Mouse (Mus musculus): Measurements from ENCODE around the gene Gatb. TPM values are rescaled to one million over a fixed set of nuclear protein-coding genes. Genes with fewer than 3 reads are reported as not detected.
A peak's percentile ranks its signal among the peaks of the same experiment; 100 is the strongest.
"Not testable (repeated sequence)": the region's sequence is repeated elsewhere in the genome, so short reads cannot be mapped to it uniquely, and the experiment has no call there.

Gene Gatb
- polyA plus RNA-seq, 1 experiment from 2014 or later, result 22.1 TPM

DNA sequence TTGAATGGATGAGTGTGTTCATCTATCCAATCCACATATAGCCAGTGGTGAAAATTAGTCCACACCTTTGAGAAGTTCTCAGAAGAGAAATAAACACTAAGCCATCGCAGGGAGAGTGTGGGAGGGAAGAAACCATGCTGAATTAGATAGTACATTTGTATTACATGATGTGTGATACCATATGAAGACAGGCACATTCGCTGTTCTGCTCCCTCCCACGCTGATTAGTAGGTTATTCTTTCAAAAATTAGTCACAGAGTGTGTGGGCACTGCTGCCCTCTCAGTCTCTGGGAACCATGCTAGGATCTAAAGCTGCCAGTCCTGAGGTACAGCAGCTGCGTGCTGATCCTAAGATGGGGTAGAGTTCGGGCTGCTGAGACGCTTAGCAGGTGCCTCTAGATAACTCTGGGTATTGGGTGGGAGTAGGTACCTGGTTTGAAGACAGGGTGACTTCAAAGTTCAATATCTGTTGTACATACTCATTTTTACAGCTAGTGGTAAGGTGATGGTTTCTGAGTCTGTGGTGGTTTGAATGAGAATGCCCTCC is 20.1 kb upstream of the Gatb start:
- H3K9me3 ChIP-seq (ENCODE audit: control insufficient read depth, low read length), result no peaks in the 10 kb centered on the region
- no peak overlapping the region for H3K4me2 ChIP-seq (ENCODE audit: low read depth, low read length)
- no peak for ATAC-seq (ENCODE audit: low read depth)
- H3K27ac ChIP-seq (ENCODE audit: low read length), result no peak overlapping the region
- H3K9ac ChIP-seq (ENCODE audit: low read length), result no peak overlapping the region
- H3K27me3 ChIP-seq (ENCODE audit: control insufficient read depth, insufficient read depth, low read depth, low read length), result no peaks in the 10 kb centered on the region
- no peak overlapping the region for H3K4me3 ChIP-seq (ENCODE audit: low read length)
- no peaks in the 10 kb centered on the region for H3K4me1 ChIP-seq (replicated peaks; ENCODE audit: control insufficient read depth, insufficient read depth, low read length)
- no peaks in the 10 kb centered on the region for H3K36me3 ChIP-seq (ENCODE audit: control insufficient read depth, insufficient read depth, low read length)
- WGBS, result 78% methylated on average over 6 of the region's 6 CpGs

DNA sequence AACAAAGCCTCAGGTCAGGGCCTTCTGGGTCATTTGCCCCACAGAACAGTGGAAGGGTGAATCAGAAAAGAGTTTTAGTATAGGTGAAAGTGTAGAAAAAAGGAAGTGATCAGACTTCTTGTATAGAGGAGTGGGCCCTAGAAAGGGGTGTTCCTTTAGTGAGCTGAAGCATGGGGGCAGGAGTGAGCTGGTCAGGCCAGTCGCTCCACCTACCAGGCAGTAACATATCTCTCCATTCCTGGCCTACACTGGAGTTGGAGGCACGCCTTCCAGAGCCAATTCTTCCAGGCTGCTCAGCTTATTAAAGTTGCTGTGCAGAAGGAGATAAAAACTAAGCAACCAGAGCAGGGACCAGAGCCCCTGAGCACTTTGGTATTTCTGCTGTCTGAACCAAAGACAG is 9.3 kb upstream of the Gatb start:
- Histone ChIP-seq H3K27ac (ENCODE audit: low read length) (no peak overlapping the region), H3K36me3 (ENCODE audit: control insufficient read depth, insufficient read depth, low read length) (no peaks in the 10 kb centered on the region), H3K9me3 (ENCODE audit: control insufficient read depth, low read length) (no peaks in the 10 kb centered on the region), H3K4me1 (replicated peaks; ENCODE audit: control insufficient read depth, insufficient read depth, low read length) (no peaks in the 10 kb centered on the region), H3K27me3 (ENCODE audit: control insufficient read depth, insufficient read depth, low read depth, low read length) (no peaks in the 10 kb centered on the region), H3K4me2 (ENCODE audit: low read depth, low read length) (no peak overlapping the region), H3K4me3 (ENCODE audit: low read length) (no peak overlapping the region), H3K9ac (ENCODE audit: low read length) (no peak overlapping the region)
- WGBS, result 60% methylated on average over 2 of the region's 2 CpGs
- ATAC-seq (ENCODE audit: low read depth), result no peak

DNA sequence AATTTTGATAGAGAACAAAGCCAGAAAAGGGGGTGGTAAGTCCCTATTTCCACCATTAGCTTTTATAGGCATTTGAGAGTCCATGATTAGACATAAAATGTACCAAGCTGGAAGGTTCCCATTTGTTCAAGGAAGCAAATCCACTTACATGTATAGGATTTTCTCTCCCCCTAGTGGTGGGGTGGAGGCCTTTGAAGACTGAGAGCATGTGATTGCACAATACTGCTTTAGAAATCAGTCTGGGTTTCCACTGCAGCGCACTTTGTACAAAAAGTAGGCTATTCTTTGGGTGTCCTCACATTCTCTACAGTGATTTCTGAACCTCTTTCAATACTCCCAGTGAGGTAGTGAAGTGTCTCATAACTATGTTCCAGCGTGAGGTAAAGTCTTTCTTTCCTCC is 2.6 kb upstream of the Gatb start:
- no peak overlapping the region for H3K4me3 ChIP-seq (ENCODE audit: low read length)
- H3K27me3 ChIP-seq (ENCODE audit: control insufficient read depth, insufficient read depth, low read depth, low read length), result no peaks in the 10 kb centered on the region
- H3K9ac ChIP-seq (ENCODE audit: low read length), result no peak overlapping the region
- ATAC-seq (ENCODE audit: low read depth), result no peak
- H3K27ac ChIP-seq (ENCODE audit: low read length), result no peak overlapping the region
- no peaks in the 10 kb centered on the region for H3K9me3 ChIP-seq (ENCODE audit: control insufficient read depth, low read length)
- WGBS, result 53% methylated on average over 2 of the region's 2 CpGs
- H3K4me1 ChIP-seq (replicated peaks; ENCODE audit: control insufficient read depth, insufficient read depth, low read length), result 0 out of 2 replicates have a peak, but pooled peaks cover 2% of the 10 kb centered on the region
- H3K4me2 ChIP-seq (ENCODE audit: low read depth, low read length), result no peak overlapping the region
- no peaks in the 10 kb centered on the region for H3K36me3 ChIP-seq (ENCODE audit: control insufficient read depth, insufficient read depth, low read length)

DNA sequence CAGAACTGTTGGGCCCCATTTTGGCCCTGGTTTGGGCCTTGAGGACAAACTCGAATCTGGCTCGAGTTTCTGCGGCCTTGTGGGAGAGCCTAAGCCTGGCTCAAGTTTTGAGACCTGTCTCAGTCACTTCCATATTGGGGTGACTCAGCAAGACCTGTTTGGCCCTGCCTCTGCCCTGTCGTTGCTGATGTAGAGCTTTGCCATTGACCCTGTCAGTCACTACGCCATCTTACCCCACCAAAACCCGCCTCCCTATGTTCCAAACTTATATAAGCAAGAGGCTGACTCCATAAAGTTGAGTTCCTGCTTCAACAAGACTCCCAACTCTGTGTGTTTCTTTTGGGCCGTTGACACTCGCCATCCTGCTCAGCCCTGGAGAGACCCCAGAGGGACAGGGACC is 1.4 kb upstream of the Gatb start:
- H3K27me3 ChIP-seq (ENCODE audit: control insufficient read depth, insufficient read depth, low read depth, low read length); H3K9me3 ChIP-seq (ENCODE audit: control insufficient read depth, low read length); H3K9ac ChIP-seq (ENCODE audit: low read length); ATAC-seq (ENCODE audit: low read depth); H3K4me1 ChIP-seq (replicated peaks; ENCODE audit: control insufficient read depth, insufficient read depth, low read length); H3K4me2 ChIP-seq (ENCODE audit: low read depth, low read length); H3K27ac ChIP-seq (ENCODE audit: low read length); H3K4me3 ChIP-seq (ENCODE audit: low read length); H3K36me3 ChIP-seq (ENCODE audit: control insufficient read depth, insufficient read depth, low read length): not testable (repeated sequence)
- 85% methylated on average over 8 of the region's 8 CpGs for WGBS

DNA sequence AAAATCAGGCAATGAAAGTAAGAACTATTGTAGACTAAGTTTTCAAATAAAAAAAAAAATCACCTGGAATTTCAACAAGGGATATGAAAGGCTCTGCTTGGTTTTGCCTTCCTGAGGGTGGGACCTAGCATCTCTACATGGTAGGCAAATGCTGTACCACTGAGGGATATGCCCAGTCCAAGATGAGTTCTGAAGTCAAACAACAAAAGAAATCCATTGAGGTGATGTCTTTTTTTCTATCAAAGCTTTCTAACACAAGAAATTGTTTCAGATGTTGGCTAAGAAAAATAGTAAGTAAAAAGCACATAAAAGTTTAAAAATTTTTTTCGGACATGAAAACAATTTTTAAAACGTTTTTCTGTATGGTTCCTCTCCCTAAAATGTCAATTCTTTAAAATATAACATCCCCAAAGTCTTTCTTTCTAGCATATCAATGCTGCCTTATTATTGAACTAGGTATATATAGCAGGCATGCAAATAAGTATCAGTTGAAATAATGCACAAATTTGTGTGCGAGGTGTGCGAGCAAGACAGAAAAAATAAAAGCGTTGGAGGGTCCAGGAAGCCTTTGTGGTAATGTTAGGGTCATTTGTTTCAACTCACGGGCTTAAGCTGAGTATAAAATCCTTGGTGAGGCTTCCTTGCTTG is 579 bp upstream of the Gatb start:
- 21% methylated on average over 6 of the region's 6 CpGs for WGBS
- H3K9ac ChIP-seq (ENCODE audit: low read length), result peak overlapping the region; percentile 64
- H3K27ac ChIP-seq (ENCODE audit: low read length), result no peak overlapping the region
- no peaks in the 10 kb centered on the region for H3K27me3 ChIP-seq (ENCODE audit: control insufficient read depth, insufficient read depth, low read depth, low read length)
- peak overlapping the region; percentile 84 for H3K4me3 ChIP-seq (ENCODE audit: low read length)
- H3K9me3 ChIP-seq (ENCODE audit: control insufficient read depth, low read length), result no peaks in the 10 kb centered on the region
- no peak for ATAC-seq (ENCODE audit: low read depth)
- H3K36me3 ChIP-seq (ENCODE audit: control insufficient read depth, insufficient read depth, low read length), result no peaks in the 10 kb centered on the region
- H3K4me1 ChIP-seq (replicated peaks; ENCODE audit: control insufficient read depth, insufficient read depth, low read length), result 0 out of 2 replicates have a peak, but pooled peaks cover 2% of the 10 kb centered on the region
- peak overlapping the region; percentile 70 for H3K4me2 ChIP-seq (ENCODE audit: low read depth, low read length)

DNA sequence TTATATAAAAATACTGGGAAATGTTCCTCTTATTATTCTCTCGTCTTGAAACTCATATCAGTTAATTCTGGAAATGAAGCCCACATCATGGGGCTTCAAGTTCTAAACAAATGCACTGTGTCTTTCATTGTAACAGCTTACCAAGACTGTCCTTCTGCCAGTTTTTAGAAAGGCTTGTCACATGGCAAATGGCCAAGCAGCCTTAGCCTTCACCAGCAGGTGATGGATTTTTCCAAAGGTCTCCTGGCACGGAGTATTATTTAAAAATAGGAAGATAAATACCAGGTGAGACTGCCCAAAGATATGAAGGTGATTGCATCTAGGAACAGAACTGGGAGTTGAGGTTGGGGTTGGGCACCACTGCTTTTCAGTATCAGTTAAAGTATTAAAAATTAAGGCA is 8.8 kb downstream of the Gatb start:
- no peak for ATAC-seq (ENCODE audit: low read depth)
- H3K4me1 ChIP-seq (replicated peaks; ENCODE audit: control insufficient read depth, insufficient read depth, low read length), result no peaks in the 10 kb centered on the region
- H3K9ac ChIP-seq (ENCODE audit: low read length), result no peak overlapping the region
- no peaks in the 10 kb centered on the region for H3K36me3 ChIP-seq (ENCODE audit: control insufficient read depth, insufficient read depth, low read length)
- H3K9me3 ChIP-seq (ENCODE audit: control insufficient read depth, low read length), result no peaks in the 10 kb centered on the region
- no peaks in the 10 kb centered on the region for H3K27me3 ChIP-seq (ENCODE audit: control insufficient read depth, insufficient read depth, low read depth, low read length)
- 67% methylated on average over 2 of the region's 2 CpGs for WGBS
- no peak overlapping the region for H3K4me2 ChIP-seq (ENCODE audit: low read depth, low read length)
- no peak overlapping the region for H3K4me3 ChIP-seq (ENCODE audit: low read length)
- no peak overlapping the region for H3K27ac ChIP-seq (ENCODE audit: low read length)

DNA sequence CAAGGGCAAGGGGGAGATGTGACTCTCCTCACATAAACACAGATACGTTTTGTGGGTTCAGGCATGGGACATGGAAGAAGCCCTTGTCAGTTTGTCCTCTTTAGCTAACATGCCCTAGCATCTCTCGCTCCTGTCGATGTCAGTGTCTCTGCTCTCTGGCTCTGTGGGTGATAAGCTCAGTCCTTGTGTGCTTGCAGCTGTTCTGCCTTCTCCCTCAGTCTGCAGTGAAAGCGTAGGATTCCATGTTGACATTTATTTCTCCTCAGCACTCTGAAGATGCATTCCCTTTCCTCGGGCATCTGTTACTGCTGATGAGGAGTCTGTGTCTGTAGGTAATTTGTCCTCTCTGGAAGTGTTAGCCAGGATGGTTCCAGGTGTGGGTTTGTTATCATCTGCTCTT is 9.3 kb downstream of the Gatb start:
- no peaks in the 10 kb centered on the region for H3K9me3 ChIP-seq (ENCODE audit: control insufficient read depth, low read length)
- H3K36me3 ChIP-seq (ENCODE audit: control insufficient read depth, insufficient read depth, low read length), result no peaks in the 10 kb centered on the region
- no peaks in the 10 kb centered on the region for H3K27me3 ChIP-seq (ENCODE audit: control insufficient read depth, insufficient read depth, low read depth, low read length)
- 71% methylated on average over 5 of the region's 5 CpGs for WGBS
- no peak overlapping the region for H3K27ac ChIP-seq (ENCODE audit: low read length)
- no peak overlapping the region for H3K4me3 ChIP-seq (ENCODE audit: low read length)
- no peak for ATAC-seq (ENCODE audit: low read depth)
- no peak overlapping the region for H3K4me2 ChIP-seq (ENCODE audit: low read depth, low read length)
- no peaks in the 10 kb centered on the region for H3K4me1 ChIP-seq (replicated peaks; ENCODE audit: control insufficient read depth, insufficient read depth, low read length)
- no peak overlapping the region for H3K9ac ChIP-seq (ENCODE audit: low read length)

DNA sequence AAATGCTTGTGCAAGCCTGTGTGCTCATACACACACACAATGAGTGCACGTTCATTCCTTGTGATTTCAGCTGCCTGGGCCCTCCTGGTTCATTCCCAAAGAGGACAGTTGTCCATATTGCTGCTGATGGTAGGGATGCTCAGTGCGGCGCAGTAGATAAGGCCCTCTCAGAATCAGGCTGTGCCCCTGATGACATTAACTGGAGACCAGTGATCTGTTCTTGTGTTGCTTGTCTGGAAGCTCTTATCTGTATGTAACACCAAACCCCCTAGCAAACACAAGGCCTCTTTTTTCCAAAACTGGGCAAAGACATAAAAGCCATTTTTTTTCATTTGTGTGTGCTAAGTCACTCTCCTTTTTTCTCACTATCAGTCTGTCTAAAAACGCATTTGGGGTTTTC is 11.0 kb downstream of the Gatb start:
- Histone ChIP-seq H3K4me1 (replicated peaks; ENCODE audit: control insufficient read depth, insufficient read depth, low read length) (no peaks in the 10 kb centered on the region), H3K4me2 (ENCODE audit: low read depth, low read length) (no peak overlapping the region), H3K4me3 (ENCODE audit: low read length) (no peak overlapping the region), H3K9ac (ENCODE audit: low read length) (no peak overlapping the region), H3K27ac (ENCODE audit: low read length) (no peak overlapping the region), H3K9me3 (ENCODE audit: control insufficient read depth, low read length) (no peaks in the 10 kb centered on the region), H3K27me3 (ENCODE audit: control insufficient read depth, insufficient read depth, low read depth, low read length) (no peaks in the 10 kb centered on the region), H3K36me3 (ENCODE audit: control insufficient read depth, insufficient read depth, low read length) (no peaks in the 10 kb centered on the region)
- ATAC-seq (ENCODE audit: low read depth), result no peak
- 80% methylated on average over 4 of the region's 4 CpGs for WGBS

DNA sequence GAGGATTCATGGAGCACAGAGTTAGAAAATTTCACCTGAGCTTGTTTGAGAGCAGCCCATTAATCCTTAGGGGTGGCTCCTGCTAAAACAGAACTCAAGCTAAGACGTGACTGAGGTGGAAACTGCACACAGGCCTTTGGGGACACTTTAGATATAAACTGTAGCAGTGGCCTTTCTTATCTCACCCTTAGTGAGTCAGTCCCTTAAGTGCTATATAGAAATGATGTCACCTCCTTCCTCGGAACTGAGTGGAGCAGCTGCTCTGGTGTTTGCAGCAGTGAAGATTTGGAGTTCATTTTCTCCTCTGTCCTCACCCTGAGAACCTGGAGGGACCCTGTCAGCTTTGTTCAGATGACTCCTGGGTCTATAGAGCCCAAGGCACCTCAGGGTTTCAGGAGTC is 14.8 kb downstream of the Gatb start:
- Histone ChIP-seq H3K4me2 (ENCODE audit: low read depth, low read length) (no peak overlapping the region), H3K9me3 (ENCODE audit: control insufficient read depth, low read length) (no peaks in the 10 kb centered on the region), H3K4me1 (replicated peaks; ENCODE audit: control insufficient read depth, insufficient read depth, low read length) (no peaks in the 10 kb centered on the region), H3K27ac (ENCODE audit: low read length) (peak overlapping the region; percentile 61), H3K4me3 (ENCODE audit: low read length) (no peak overlapping the region), H3K36me3 (ENCODE audit: control insufficient read depth, insufficient read depth, low read length) (no peaks in the 10 kb centered on the region), H3K9ac (ENCODE audit: low read length) (no peak overlapping the region), H3K27me3 (ENCODE audit: control insufficient read depth, insufficient read depth, low read depth, low read length) (no peaks in the 10 kb centered on the region)
- ATAC-seq (ENCODE audit: low read depth), result peak; percentile 88
- WGBS, result 17% methylated on average over 2 of the region's 2 CpGs
